Mouse (Mus musculus): ENCODE data around the gene Fbln1.

DNA sequence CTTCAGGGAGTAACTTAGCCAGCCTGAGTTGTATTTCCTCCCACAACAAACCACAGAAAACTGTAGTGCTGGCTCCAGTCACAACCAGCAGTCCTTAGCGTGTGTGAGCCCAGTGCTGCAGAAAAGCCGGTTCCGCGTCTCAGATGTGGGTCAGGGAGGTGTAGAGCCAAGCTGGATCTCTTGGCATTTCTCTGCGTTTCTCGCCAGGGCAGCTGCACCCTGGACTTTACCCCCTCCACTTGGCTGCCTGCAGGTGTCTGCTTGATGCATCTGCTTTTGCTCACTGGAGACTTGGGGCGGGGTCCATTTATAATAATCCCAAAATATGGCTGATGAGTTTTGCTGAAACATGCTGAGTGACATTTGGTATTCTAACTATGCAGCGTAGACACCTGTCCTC lies 71.5 kb downstream of the Fbln1 start:
- TF ChIP-seq CTCF (IDR thresholded peaks at IDR 0.05; ENCODE audit: low read depth, low read length) (no peak), POLR2A (IDR thresholded peaks at IDR 0.05; ENCODE audit: extremely low read depth, insufficient read depth, low read length) (no peak)
